Mouse (Mus musculus) bone marrow, adult 2 months (tissue): ENCODE results near the gene Gabrp.

ENCODE experiments used
- CTCF ChIP-seq: fragments of 200-500 bp; IDR thresholded peaks from 2 replicates; pipeline ENCODE4 v1.5.1; 2011; ENCODE audit warnings: low read length, control low read depth; ENCODE audit not compliant: control insufficient read depth, insufficient read depth
- POLR2A ChIP-seq: fragments of 200-500 bp; IDR thresholded peaks from 2 replicates; pipeline ENCODE4 v1.6.1; 2011; ENCODE audit warnings: low read depth, mild to moderate bottlenecking, control low read depth, low read length, borderline replicate concordance; ENCODE audit not compliant: control insufficient read depth

DNA sequence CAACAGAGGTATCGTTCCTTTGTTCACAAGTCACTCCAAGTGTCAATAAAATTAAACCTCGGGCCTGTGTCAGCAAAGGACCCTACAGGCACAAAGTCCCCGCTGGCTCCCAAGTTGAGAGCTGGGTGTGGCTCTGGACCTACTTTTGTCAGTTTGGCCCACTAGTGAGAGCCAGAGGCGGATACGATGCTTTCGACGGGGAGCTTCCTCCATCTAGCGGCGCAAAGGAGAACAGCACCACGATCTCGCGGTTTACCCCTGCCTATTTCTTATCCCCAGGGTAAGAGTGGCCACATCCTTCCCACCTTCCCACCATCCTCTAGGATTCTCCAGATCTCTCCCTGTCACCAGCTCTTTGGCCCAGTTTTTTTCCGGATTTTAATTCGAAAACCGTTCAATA is 35.5 kb upstream of the Gabrp start:
- TF ChIP-seq POLR2A (no peak), CTCF (peak; percentile 68; the same call in 1 of the 2 replicates)
